Mouse (Mus musculus) heart, adult 2 months (tissue): ENCODE results near the gene Kif13a.

Experiments used
- CTCF ChIP-seq: fragments of 200-600 bp; IDR thresholded peaks from 2 replicates; pipeline ENCODE4 v1.8.1; 2022; ENCODE audit warnings: antibody characterized with exemption, mild to moderate bottlenecking, moderate library complexity
- POLR2A ChIP-seq: fragments of 200-500 bp; IDR thresholded peaks from 2 replicates; pipeline ENCODE4 v1.6.1; 2011; ENCODE audit warnings: mild to moderate bottlenecking, low read depth, low read length, control low read depth; ENCODE audit not compliant: insufficient read depth

DNA sequence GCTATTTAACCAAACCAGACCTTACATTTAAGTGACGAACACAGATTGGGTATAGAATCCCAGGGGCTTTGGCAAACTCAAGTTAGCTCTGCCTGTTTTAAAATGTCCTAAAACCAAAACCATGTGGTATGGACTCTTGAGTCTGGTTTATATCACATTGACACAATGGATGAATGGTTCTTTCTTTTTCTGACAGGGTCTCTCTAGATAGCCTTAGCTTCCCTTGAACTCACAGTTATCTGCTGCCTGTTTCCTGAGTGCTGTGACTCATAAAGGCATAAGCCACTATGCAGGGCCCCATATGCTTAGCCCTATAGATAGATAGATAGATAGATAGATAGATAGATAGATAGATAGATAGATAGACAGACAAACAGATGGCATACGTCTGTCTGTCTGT lies 142.8 kb downstream of the Kif13a start:
- TF ChIP-seq POLR2A: no peak
- no peak for TF ChIP-seq CTCF
